Mouse (Mus musculus): ENCODE measurements around the gene H2-Q10.
"Not testable (repeated sequence)": the region's sequence is repeated elsewhere in the genome, so short reads cannot be mapped to it uniquely, and the experiment has no call there.

H2-Q10 gene

GRCm38 (mm10) chr17:35469842-35470751, at the start of gene H2-Q10:
H2-Q10 (plus strand) TSS chr17:35470089.
- DNase-seq = no peak

- peak; percentile 47 for DNase-seq
These were observed 49.6 kb upstream of the H2-Q10 start for GRCm38 (mm10) chr17:35420206-35420810.

GRCm38 (mm10) chr17:35421331-35421730, 48.6 kb upstream of the H2-Q10 start:
- DNase-seq = not testable (repeated sequence)

GRCm38 (mm10) chr17:35422360-35422759, 47.5 kb upstream of the H2-Q10 start:
- DNase-seq = not testable (repeated sequence)

GRCm38 (mm10) chr17:35423131-35423810, 46.6 kb upstream of the H2-Q10 start:
- not testable (repeated sequence) for DNase-seq

GRCm38 (mm10) chr17:35424106-35424505, 45.8 kb upstream of the H2-Q10 start:
- DNase-seq = not testable (repeated sequence)

GRCm38 (mm10) chr17:35424624-35425416, 45.1 kb upstream of the H2-Q10 start, which contains the start of gene H2-Q6:
H2-Q6 (plus strand) TSS chr17:35424850.
- peak; percentile 65 for DNase-seq

GRCm38 (mm10) chr17:35425474-35425873, 44.4 kb upstream of the H2-Q10 start:
- not testable (repeated sequence) for DNase-seq

- DNase-seq = not testable (repeated sequence)
These were observed 41.0 kb upstream of the H2-Q10 start for GRCm38 (mm10) chr17:35428883-35429282.

- not testable (repeated sequence) for DNase-seq
These were observed 39.2 kb upstream of the H2-Q10 start for GRCm38 (mm10) chr17:35430671-35431070.

GRCm38 (mm10) chr17:35432167-35432566, 37.7 kb upstream of the H2-Q10 start:
- DNase-seq = not testable (repeated sequence)

GRCm38 (mm10) chr17:35434836-35435235, 35.1 kb upstream of the H2-Q10 start:
- peak; percentile 25 for DNase-seq

GRCm38 (mm10) chr17:35435577-35435976, 34.3 kb upstream of the H2-Q10 start:
- not testable (repeated sequence) for DNase-seq

- DNase-seq = not testable (repeated sequence)
These were observed 32.4 kb upstream of the H2-Q10 start for GRCm38 (mm10) chr17:35437386-35437936.

GRCm38 (mm10) chr17:35438395-35438794, 31.5 kb upstream of the H2-Q10 start:
- DNase-seq = not testable (repeated sequence)

GRCm38 (mm10) chr17:35438885-35439284, 31.0 kb upstream of the H2-Q10 start, which contains the start of gene H2-Q7:
H2-Q7 (plus strand) TSS chr17:35439155.
- DNase-seq = peak; percentile 88

- DNase-seq = not testable (repeated sequence)
These were observed 30.6 kb upstream of the H2-Q10 start for GRCm38 (mm10) chr17:35439295-35439747.

GRCm38 (mm10) chr17:35439925-35440645, 29.8 kb upstream of the H2-Q10 start:
- not testable (repeated sequence) for DNase-seq

GRCm38 (mm10) chr17:35442376-35442775, 27.5 kb upstream of the H2-Q10 start:
- DNase-seq = not testable (repeated sequence)

GRCm38 (mm10) chr17:35444510-35444909, 25.4 kb upstream of the H2-Q10 start:
- not testable (repeated sequence) for DNase-seq

- DNase-seq = not testable (repeated sequence)
These were observed 11.6 kb upstream of the H2-Q10 start for GRCm38 (mm10) chr17:35458247-35458646.

All from lung, postnatal 14 days (tissue).